15 mouse cellular contexts compared by ENCODE assay signal in the genomic region with DNA sequence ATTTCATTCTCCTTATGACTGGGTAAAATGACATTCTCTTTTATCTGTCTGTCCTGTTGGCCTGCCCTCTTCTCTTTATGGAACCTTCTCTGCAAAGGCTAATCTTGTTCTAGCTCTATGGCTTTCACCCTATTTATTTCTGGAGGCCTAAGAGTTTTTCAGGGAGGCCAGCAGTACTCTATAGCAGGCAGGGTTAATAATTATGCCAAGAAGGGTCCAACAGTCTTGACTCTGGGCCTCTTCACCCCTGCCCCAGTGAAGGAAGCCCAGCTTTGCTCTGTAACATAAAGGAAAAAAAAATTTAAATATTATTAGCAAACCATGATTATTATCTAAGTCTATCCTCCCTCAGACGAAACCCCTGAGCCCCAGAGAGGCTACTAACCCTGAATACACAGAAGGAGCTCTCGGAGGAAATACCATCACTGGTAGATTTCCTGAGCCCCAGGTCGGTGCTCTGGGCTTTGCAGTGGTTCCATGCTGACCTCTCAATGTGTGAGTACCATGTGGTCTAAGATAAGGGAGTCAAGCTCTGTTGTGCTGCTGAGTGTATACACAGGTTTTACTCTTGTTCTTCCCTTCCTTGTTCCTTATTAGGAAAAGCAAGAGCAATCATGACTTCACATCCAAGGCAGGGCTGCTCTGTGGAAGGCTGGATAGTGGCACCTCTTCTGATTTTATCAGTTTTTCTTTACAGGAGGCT. TPM values are rescaled to one million over a fixed set of nuclear protein-coding genes. Genes with fewer than 3 reads are reported as not detected.
DNase-seq lines count a peak whose midpoint lies in the region; ATAC-seq and TF ChIP-seq lines count a peak whose summit lies in the region.
"Had no signal": no experiment of that assay in that cellular context is flagged by ENCODE, and none has a peak within 500 bp of the region (broad histone marks: within the 10 kb centered on the region; RNA-seq: fewer than 3 reads in every experiment).

No protein-coding gene starts in this region.

- no peak overlapping the region for H3K4me3 ChIP-seq in MEL (ENCODE audit: control insufficient read depth in 1 of 2, insufficient read depth in 1 of 2, low read depth in 2 of 2, low read length in 2 of 2)
- H3K4me3 ChIP-seq in forebrain, embryonic 14.5 days (ENCODE audit: low read depth, low read length) = no peak overlapping the region
- H3K4me3 ChIP-seq in intestine, embryonic 15.5 days (replicated peaks) = no peak overlapping the region
- H3K4me3 ChIP-seq in midbrain, embryonic 16.5 days (ENCODE audit: low read depth, low read length) = no peak overlapping the region
- H3K4me3 ChIP-seq: kidney, embryonic 15.5 days had no signal

- DNase-seq in MEL (ENCODE audit: low read depth, low spot score) = no peak
- DNase-seq in forebrain, embryonic 14.5 days (ENCODE audit: low spot score) = no peak
- no peak for DNase-seq in kidney, postnatal 25 days
- no peak for DNase-seq in embryo, embryonic 10 days (ENCODE audit: low spot score)
- DNase-seq in spleen, postnatal 36 days (ENCODE audit: low spot score in 2 of 2) = no peak
- DNase-seq: cerebellum, adult 8-10 months; heart, adult 11 months; layer of hippocampus, adult 9-11 months; lung, postnatal 4 days had no signal

- H3K27me3 ChIP-seq in MEL (ENCODE audit: control insufficient read depth in 1 of 2, insufficient read depth in 2 of 2, low read length in 2 of 2) = no peaks in the 10 kb centered on the region
- H3K27me3 ChIP-seq in forebrain, embryonic 14.5 days (replicated peaks; ENCODE audit: control insufficient read depth, insufficient read depth, low read length) = no peaks in the 10 kb centered on the region
- no peaks in the 10 kb centered on the region for H3K27me3 ChIP-seq in intestine, embryonic 15.5 days (replicated peaks)
- no peaks in the 10 kb centered on the region for H3K27me3 ChIP-seq in midbrain, embryonic 16.5 days (ENCODE audit: control insufficient read depth, insufficient read depth, low read depth, low read length)
- H3K27me3 ChIP-seq: kidney, embryonic 15.5 days had no signal

- no peak for TF ChIP-seq EP300 in MEL (IDR thresholded peaks at IDR 0.05; ENCODE audit: low read depth in 1 of 2, low read length in 2 of 2)

- TF ChIP-seq RAD21 in MEL (IDR thresholded peaks at IDR 0.05; ENCODE audit: low read depth, low read length) = no peak

- no peak overlapping the region for H3K27ac ChIP-seq in MEL (ENCODE audit: control insufficient read depth, low read depth, low read length)
- H3K27ac ChIP-seq in forebrain, embryonic 14.5 days (ENCODE audit: low read depth, low read length) = peak overlapping the region; percentile 87; the same call in 1 of the 2 replicates
- H3K27ac ChIP-seq in intestine, embryonic 15.5 days = no peak overlapping the region
- peak overlapping the region; percentile 93 for H3K27ac ChIP-seq in midbrain, embryonic 16.5 days (ENCODE audit: low read length)
- H3K27ac ChIP-seq: kidney, embryonic 15.5 days; liver, embryonic 14.5 days had no signal

- H3K9me3 ChIP-seq in MEL (replicated peaks; ENCODE audit: insufficient read depth, low read length) = no peaks in the 10 kb centered on the region
- no peaks in the 10 kb centered on the region for H3K9me3 ChIP-seq in forebrain, embryonic 14.5 days (replicated peaks; ENCODE audit: control insufficient read depth, low read length)
- H3K9me3 ChIP-seq in intestine, embryonic 15.5 days = no peaks in the 10 kb centered on the region
- no peaks in the 10 kb centered on the region for H3K9me3 ChIP-seq in midbrain, embryonic 16.5 days (replicated peaks; ENCODE audit: control insufficient read depth, low read length, poor library complexity, severe bottlenecking)
- H3K9me3 ChIP-seq: kidney, embryonic 15.5 days had no signal

- peaks cover 0 to 17% of the 10 kb centered on the region in 2 experiments; a peak in 2 of 4 replicates for H3K36me3 ChIP-seq in MEL (ENCODE audit: control insufficient read depth in 1 of 2, insufficient read depth in 2 of 2, low read length in 2 of 2)
- H3K36me3 ChIP-seq in forebrain, embryonic 14.5 days (ENCODE audit: control insufficient read depth, insufficient read depth, low read length) = no peaks in the 10 kb centered on the region
- H3K36me3 ChIP-seq in intestine, embryonic 15.5 days = no peaks in the 10 kb centered on the region
- no peaks in the 10 kb centered on the region for H3K36me3 ChIP-seq in midbrain, embryonic 16.5 days (ENCODE audit: control insufficient read depth, insufficient read depth, low read length)
- H3K36me3 ChIP-seq: kidney, embryonic 15.5 days had no signal

- H3K9ac ChIP-seq in MEL (ENCODE audit: control insufficient read depth, low read depth, low read length, poor library complexity, severe bottlenecking) = no peak overlapping the region
- H3K9ac ChIP-seq in forebrain, embryonic 14.5 days (ENCODE audit: low read length) = no peak overlapping the region; the same call in 1 of the 2 replicates
- no peak overlapping the region for H3K9ac ChIP-seq in intestine, embryonic 15.5 days
- H3K9ac ChIP-seq in midbrain, embryonic 16.5 days (ENCODE audit: low read depth, low read length) = peak overlapping the region; percentile 56; the same call in 1 of the 2 replicates
- H3K9ac ChIP-seq: kidney, embryonic 15.5 days; liver, embryonic 14.5 days had no signal

- no peak for TF ChIP-seq CTCF in MEL (IDR thresholded peaks at IDR 0.05 in 2 of 3, conservative IDR thresholded peaks at IDR 0.05 in 1 of 3; ENCODE audit: control insufficient read depth in 1 of 3, insufficient read depth in 1 of 3, low read depth in 2 of 3, low read length in 3 of 3, poor library complexity in 1 of 3, severe bottlenecking in 1 of 3)

- H3K4me2 ChIP-seq in forebrain, embryonic 14.5 days (ENCODE audit: low read length) = no peak overlapping the region
- H3K4me2 ChIP-seq in intestine, embryonic 15.5 days (replicated peaks) = no peak overlapping the region
- peak overlapping the region; percentile 81; the same call in 1 of the 2 replicates for H3K4me2 ChIP-seq in midbrain, embryonic 16.5 days (ENCODE audit: low read length)
- H3K4me2 ChIP-seq: kidney, embryonic 15.5 days had no signal

- TF ChIP-seq POLR2A in MEL (IDR thresholded peaks at IDR 0.05; ENCODE audit: control insufficient read depth in 1 of 2, insufficient read depth in 1 of 2, low read depth in 1 of 2, low read length in 2 of 2, poor library complexity in 1 of 2) = no peak

- WGBS in forebrain, embryonic 14.5 days = 76% methylated on average over 3 of the region's 3 CpGs
- WGBS in intestine, embryonic 15.5 days = 48% methylated on average over 3 of the region's 3 CpGs
- WGBS in midbrain, embryonic 16.5 days = 59% methylated on average over 3 of the region's 3 CpGs

- peaks cover 0 to 15% of the 10 kb centered on the region in 2 experiments; a peak in 3 of 4 replicates for H3K4me1 ChIP-seq in MEL (ENCODE audit: control insufficient read depth in 1 of 2, insufficient read depth in 2 of 2, low read length in 2 of 2)
- H3K4me1 ChIP-seq in forebrain, embryonic 14.5 days (ENCODE audit: control insufficient read depth, insufficient read depth, low read length) = peaks cover 12% of the 10 kb centered on the region
- H3K4me1 ChIP-seq in intestine, embryonic 15.5 days (replicated peaks) = peaks cover 9% of the 10 kb centered on the region; the same call in 1 of the 2 replicates
- peaks cover 25% of the 10 kb centered on the region for H3K4me1 ChIP-seq in midbrain, embryonic 16.5 days (ENCODE audit: control insufficient read depth, insufficient read depth, low read length)

- no peaks in the 10 kb centered on the region for H3K79me2 ChIP-seq in MEL (ENCODE audit: control insufficient read depth, insufficient read depth, low read length, poor library complexity)

- no peak for ATAC-seq in forebrain, embryonic 14.5 days
- peak; percentile 56 for ATAC-seq in intestine, embryonic 15.5 days
- ATAC-seq in midbrain, embryonic 16.5 days = no peak
- ATAC-seq in erythroid progenitor cell, adult 5-6 weeks (replicated peaks; ENCODE audit: low FRiP score, poor library complexity, severe bottlenecking) = no peak
- ATAC-seq: CD4-positive, CD25-positive, alpha-beta regulatory T cell, adult 4 months had no signal

TF ChIP-seq in MEL, 35 proteins besides CTCF, POLR2A, EP300 and RAD21:
- no peak for TF ChIP-seq RCOR1 (IDR thresholded peaks at IDR 0.05; ENCODE audit: low read depth, low read length)
- TF ChIP-seq TAL1 (IDR thresholded peaks at IDR 0.05; ENCODE audit: low read length) = peak; percentile 14; the same call in 1 of the 2 replicates
- TF ChIP-seq POLR2AphosphoS2 (IDR thresholded peaks at IDR 0.05; ENCODE audit: low read length) = no peak
- TF ChIP-seq MYB (IDR thresholded peaks at IDR 0.05; ENCODE audit: low read depth, low read length) = no peak
- TF ChIP-seq ZMIZ1 (IDR thresholded peaks at IDR 0.05; ENCODE audit: low read depth, low read length) = no peak
- TF ChIP-seq MAX (IDR thresholded peaks at IDR 0.05; ENCODE audit: low read length) = no peak
- no peak for TF ChIP-seq ZC3H11A (IDR thresholded peaks at IDR 0.05; ENCODE audit: low read depth, low read length)
- TF ChIP-seq CHD1 (IDR thresholded peaks at IDR 0.05; ENCODE audit: low read depth, low read length) = no peak

RNA-seq across cellular contexts. Expression of a gene that starts 1.6 kb away (rescaled TPM):
- total RNA-seq in MEL (2012; rRNA removed) = under 0.01 TPM in 1 of 2 replicates, not detected in the other
- polyA plus RNA-seq in MEL (2012; ENCODE audit: insufficient read depth in 1 of 2, insufficient read length in 2 of 2, low read depth in 1 of 2, low replicate concordance in 2 of 2, missing spikeins in 1 of 2) = not detected
- polyA plus RNA-seq in forebrain, embryonic 14.5 days (2014; fragmentation: Nextera tagmentation; extraction: Ambion mirVana) = 13.3 and 21.0 TPM in 2 replicates
- polyA plus RNA-seq in intestine, embryonic 15.5 days (2015; fragmentation: Nextera tagmentation; extraction: Ambion mirVana) = 1.9 and 2.1 TPM in 2 replicates
- polyA plus RNA-seq in midbrain, embryonic 16.5 days (2015; fragmentation: Nextera tagmentation; extraction: Ambion mirVana) = 23.6 and 26.1 TPM in 2 replicates
- not detected in 2 replicates for total RNA-seq in erythroid progenitor cell, adult 5-6 weeks (2015; ENCODE audit: low replicate concordance)
- total RNA-seq in erythroid progenitor cell, adult 5-6 weeks (2017; ENCODE audit: low replicate concordance) = not detected in 2 replicates

Comparison
In these comparisons a context has a peak if more than half of its experiments do, and no peak if none do; other contexts are left out.
1. H3K27ac ChIP-seq: peak in forebrain, embryonic 14.5 days (single experiment) and midbrain, embryonic 16.5 days (single experiment); none in MEL (single experiment) and intestine, embryonic 15.5 days (single experiment).